Mouse (Mus musculus) lung, postnatal 0 days (tissue): ENCODE measurements around the gene Zfp37.

Experiments
- CTCF ChIP-seq: IDR thresholded peaks from 2 replicates; pipeline ENCODE4 v1.5.1; 2016; ENCODE audit warnings: antibody characterized with exemption, mild to moderate bottlenecking
- EP300 ChIP-seq: IDR thresholded peaks from 2 replicates; pipeline ENCODE4 v1.6.1; 2016; ENCODE audit warnings: antibody characterized with exemption, mild to moderate bottlenecking, control low read depth

DNA sequence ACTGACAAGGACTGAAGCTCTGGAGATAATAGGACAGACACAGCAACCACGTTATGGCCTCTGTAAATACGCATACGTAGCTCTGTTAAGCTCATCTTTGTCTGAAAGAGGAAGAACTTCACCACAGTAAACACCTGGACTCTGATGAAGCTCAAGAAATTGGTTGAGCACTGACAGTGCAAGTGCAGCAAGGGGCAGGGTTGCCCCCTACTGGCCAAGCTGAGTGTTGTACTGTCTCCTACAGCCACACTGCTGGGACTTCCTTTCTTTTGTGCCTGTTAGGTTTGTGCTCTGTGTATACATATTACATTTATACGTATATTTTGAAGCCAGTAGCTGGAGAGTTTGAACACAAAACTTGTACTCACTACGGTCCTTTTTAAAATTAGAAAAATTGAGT lies 53.6 kb downstream of the Zfp37 start:
- TF ChIP-seq CTCF (peak; percentile 65), EP300 (no peak)
